Mouse (Mus musculus) ovary, postnatal 14 days (tissue): ENCODE data around the gene Ranbp9.

ENCODE experiments used
- DNase-seq: peaks from one replicate; pipeline ENCODE4 v3.0.0; 2022; ENCODE audit warnings: low spot score

Ranbp9 gene

GRCm38 (mm10) chr13:43364985-43365824, 115.9 kb downstream of the Ranbp9 start, which contains the start of gene Sirt5:
Gene Sirt5 (plus strand): TSS chr13:43365496.
- DNase-seq = peak; percentile 86

DNA sequence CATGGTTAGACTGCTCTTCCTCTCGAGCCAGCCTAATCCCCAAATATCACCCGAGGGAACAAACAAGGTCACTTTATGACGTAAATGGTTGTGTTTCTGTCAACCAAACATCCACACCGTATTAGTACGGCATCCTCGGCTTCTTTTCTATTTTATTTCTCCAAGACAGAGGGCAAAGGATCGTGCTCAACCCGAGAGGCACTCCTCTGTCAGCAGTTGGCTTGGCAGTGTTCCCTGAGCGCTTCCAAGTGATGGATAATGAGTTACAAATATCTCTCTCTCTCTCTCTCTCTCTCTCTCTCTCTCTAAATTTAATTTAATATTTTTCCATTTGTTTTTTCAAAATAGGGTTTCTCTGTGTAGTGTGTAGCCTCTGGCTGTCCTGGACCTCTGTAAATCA, 118.7 kb downstream of the Ranbp9 start:
- no peak for DNase-seq

- no peak for DNase-seq
Measured at GRCm38 (mm10) chr13:43360534-43360933, 120.5 kb downstream of the Ranbp9 start.

DNA sequence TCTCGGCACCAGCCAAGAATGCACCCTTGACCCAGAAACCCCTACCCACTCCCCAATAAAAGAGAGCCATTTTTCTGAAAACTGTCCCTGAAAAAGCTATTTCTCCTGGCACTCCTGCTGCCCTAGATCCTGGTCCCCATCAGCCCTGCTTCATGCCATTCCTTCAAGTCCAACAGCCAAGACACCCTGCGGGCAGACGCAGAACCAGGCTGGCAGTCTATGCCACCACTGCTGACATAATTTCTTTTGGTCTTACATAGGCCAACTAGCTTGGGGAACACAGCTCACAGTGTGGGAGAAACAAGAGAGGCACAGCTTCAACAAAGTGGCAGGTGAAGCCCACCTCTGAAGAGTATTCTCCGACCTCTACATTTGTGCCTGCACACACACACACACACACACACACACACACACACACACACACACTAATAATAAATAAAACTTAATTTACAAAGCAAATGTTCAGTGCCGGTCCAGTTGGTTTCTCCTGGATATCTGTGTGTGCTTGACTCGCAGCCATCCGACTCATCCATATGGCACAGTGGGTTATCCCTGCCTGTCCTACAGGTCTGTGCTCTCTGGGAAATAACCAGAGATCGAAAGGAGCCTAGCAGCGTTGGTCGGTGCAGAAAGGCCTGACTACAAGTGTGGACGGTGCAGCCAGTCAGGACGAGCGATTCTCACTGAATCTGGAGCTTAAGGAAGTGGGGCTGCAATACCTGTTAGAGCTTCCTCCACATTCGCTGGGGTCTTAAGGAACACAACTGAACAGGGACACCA, 124.5 kb downstream of the Ranbp9 start:
- no peak for DNase-seq

DNA sequence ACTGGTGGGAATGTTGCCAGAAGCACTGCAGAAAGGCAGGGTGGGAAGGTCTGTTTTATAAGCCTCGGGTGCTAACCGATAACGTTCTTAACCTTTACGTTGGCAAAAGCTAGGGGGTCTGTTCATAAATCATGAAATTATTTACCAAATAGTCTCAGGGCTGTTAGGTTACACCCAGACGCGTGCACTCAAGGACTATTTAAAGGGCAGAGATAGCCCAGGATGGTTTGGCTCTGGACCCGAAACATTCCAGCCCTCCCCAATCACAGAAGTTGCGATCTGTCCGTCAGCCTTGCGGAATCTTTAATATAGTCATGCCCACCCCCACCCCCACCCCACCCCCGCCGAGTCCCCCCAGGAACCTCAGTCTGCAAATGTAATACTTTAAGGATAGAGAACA, 126.7 kb downstream of the Ranbp9 start:
- DNase-seq = no peak

DNA sequence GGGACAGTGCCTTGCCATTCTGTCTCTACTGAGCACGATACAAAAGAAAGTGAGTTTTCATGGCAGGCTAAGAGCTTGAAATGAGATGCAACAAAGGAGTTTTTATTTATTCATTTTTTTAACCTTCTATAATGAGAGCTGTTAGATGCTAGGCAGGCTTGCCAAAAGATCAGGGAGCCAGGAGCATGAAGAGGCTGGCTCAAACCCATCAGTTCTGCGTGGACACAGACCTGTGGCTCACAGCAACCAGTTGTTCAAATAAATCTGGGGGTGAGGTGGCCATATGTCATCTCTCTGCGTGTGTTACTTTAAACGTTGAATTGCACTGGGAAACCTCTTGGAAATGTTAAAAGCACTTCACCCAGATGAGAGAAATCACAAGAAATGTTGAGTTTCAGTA, 127.7 kb downstream of the Ranbp9 start:
- no peak for DNase-seq
